Mouse (Mus musculus): ENCODE results near the gene Gpm6b. TPM values are rescaled to one million over a fixed set of nuclear protein-coding genes. Genes with fewer than 3 reads are reported as not detected.

Gene Gpm6b
- polyA plus RNA-seq, 1 experiment from 2014 or later: 2.6 TPM

DNA sequence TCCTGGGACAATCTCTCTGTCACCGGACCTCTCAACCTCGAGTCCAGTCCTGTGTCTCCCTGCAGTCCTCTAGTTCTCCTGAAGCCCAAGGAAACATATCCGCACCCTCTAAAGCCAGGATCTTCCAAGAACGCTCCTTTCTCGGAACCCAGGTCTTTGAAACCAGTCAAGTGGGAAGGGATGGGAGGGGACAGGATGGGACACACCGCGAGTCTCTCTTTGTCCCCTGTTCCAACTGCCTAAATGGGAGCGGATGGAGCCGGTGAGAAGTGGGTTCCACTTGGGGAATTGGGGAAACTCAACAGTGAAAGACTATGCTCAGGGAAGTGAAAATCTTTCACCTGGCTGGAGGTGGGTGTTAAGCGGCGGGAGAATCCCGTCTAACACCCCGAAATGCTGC, 809 bp downstream of the Gpm6b start:
- Histone ChIP-seq H3K4me1 (no peaks in the 10 kb centered on the region), H3K27me3 (replicated peaks) (peaks cover 45% of the 10 kb centered on the region), H3K9me3 (replicated peaks) (no peaks in the 10 kb centered on the region), H3K4me3 (peak overlapping the region; percentile 42), H3K36me3 (no peaks in the 10 kb centered on the region), H3K9ac (no peak overlapping the region), H3K27ac (no peak overlapping the region), H3K4me2 (peak overlapping the region; percentile 72)
- no peak for ATAC-seq
- 17% methylated on average over 13 of the region's 13 CpGs for whole genome bisulfite sequencing (ENCODE audit: insufficient replicate concordance)

DNA sequence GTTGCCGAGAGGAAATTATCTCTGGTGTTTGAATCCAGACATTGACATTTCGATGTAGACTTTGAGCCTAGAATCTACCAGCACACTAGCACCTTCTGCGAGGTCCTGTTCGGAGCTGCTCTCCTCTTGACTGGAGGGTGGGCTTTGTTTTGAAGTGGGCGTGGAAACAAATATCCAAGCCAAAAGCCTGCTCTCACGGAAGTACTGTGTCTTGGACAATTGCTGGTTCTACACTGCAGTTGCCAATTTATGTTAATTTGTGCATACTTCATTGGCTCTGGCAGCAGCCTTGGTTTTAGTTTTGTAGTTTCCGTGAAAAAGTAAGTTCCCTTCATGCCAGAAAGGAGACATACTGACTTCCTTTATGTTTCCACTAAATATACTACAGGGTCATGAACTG, 2.0 kb downstream of the Gpm6b start:
- H3K9me3 ChIP-seq (replicated peaks): no peaks in the 10 kb centered on the region
- no peaks in the 10 kb centered on the region for H3K4me1 ChIP-seq
- WGBS (ENCODE audit: insufficient replicate concordance): 64% methylated on average over 7 of the region's 7 CpGs
- no peak overlapping the region for H3K9ac ChIP-seq
- H3K27me3 ChIP-seq (replicated peaks): peaks cover 50% of the 10 kb centered on the region
- H3K27ac ChIP-seq: no peak overlapping the region
- H3K36me3 ChIP-seq: no peaks in the 10 kb centered on the region
- no peak overlapping the region for H3K4me3 ChIP-seq
- H3K4me2 ChIP-seq: no peak overlapping the region
- ATAC-seq: no peak

DNA sequence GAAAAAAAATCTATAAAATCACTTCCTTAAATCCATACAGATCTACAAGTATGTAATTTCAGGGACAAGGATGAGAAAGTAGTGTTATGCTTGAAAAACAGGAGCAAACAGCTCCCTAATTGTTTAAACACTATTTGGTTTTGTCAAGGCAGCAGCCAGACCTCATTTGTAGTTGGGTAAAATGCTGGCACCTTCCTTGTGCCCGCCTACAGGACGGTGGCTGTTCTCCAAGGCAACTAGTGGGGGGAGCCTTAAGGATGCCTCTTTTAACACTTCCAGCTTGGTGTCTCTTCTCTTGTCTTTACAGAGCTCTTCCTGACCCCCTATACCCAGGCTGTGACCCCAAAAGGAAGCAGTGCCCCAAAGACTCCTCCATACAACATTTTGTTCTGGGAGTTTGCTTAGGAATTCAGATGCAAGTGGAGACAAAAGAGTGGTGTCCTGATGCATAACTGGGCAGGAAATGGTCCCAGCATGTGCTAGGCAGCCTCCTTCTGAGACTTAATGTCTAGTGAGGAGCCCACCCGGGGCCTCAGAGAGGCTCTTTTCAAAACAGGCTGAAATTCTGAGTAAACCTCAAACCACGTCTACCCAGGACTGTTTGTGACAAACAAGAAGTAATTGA, 4.7 kb downstream of the Gpm6b start:
- peaks cover 39% of the 10 kb centered on the region for H3K27me3 ChIP-seq (replicated peaks)
- H3K9me3 ChIP-seq (replicated peaks): no peaks in the 10 kb centered on the region
- no peak for ATAC-seq
- H3K4me1 ChIP-seq: no peaks in the 10 kb centered on the region
- H3K4me3 ChIP-seq: no peak overlapping the region
- no peaks in the 10 kb centered on the region for H3K36me3 ChIP-seq
- H3K9ac ChIP-seq: no peak overlapping the region
- WGBS (ENCODE audit: insufficient replicate concordance): 44% methylated on average over 4 of the region's 4 CpGs
- H3K27ac ChIP-seq: no peak overlapping the region
- H3K4me2 ChIP-seq: no peak overlapping the region

DNA sequence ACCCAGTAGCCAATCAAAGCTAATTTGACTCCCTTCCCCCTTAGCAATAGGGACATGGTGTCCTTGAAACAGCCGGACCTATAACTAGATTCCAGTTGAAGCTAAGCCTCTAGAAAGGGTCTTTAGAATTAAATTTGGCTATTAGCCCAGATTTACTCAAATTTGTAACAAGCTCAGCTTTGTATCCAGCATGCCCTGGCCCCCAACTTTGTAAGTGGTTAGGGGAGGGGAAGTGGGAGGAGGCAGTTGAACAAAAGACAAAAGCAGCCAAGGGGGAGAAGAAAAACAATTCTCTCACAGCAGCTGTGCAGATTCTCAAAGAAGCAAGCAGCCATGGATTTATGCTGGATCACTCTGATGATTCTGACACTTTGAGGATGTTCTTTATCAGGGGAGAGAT, 32.8 kb downstream of the Gpm6b start:
- Histone ChIP-seq H3K4me2 (no peak overlapping the region), H3K4me1 (no peaks in the 10 kb centered on the region), H3K27ac (no peak overlapping the region), H3K4me3 (no peak overlapping the region), H3K27me3 (replicated peaks) (no peaks in the 10 kb centered on the region), H3K9me3 (replicated peaks) (no peaks in the 10 kb centered on the region), H3K36me3 (no peaks in the 10 kb centered on the region), H3K9ac (no peak overlapping the region)
- ATAC-seq: no peak
- 59% methylated on average over 1 of the region's 1 CpGs for WGBS (ENCODE audit: insufficient replicate concordance)

- Histone ChIP-seq H3K36me3 (no peaks in the 10 kb centered on the region), H3K4me1 (no peaks in the 10 kb centered on the region), H3K9ac (no peak overlapping the region), H3K27ac (no peak overlapping the region), H3K4me2 (no peak overlapping the region), H3K9me3 (replicated peaks) (no peaks in the 10 kb centered on the region), H3K27me3 (replicated peaks) (no peaks in the 10 kb centered on the region; the same call in 1 of the 2 replicates), H3K4me3 (no peak overlapping the region)
- WGBS (ENCODE audit: insufficient replicate concordance): 83% methylated on average over 6 of the region's 6 CpGs
- ATAC-seq: no peak
These were observed 33.9 kb downstream of the Gpm6b start for GRCm38 (mm10) chrX:166272646-166273045.

DNA sequence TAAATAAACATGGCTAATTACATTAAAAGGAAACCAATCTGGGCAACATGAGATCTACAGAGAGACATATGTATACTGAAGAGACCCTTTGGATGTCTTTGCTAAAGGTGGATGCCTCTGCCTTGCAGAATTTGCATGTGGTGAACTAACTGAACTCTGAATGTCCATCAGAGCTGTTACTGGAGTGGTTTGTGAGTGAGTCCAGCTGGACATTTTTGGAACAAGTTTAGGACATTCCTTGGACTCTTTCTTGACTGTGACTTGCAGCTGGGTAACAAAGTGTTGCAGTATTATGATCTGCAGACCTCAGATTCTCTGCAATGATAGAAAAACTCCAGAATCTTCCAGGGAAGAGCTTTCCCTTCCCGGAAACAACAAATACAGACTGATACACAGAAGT, 41.1 kb downstream of the Gpm6b start:
- ATAC-seq: no peak
- H3K27ac ChIP-seq: no peak overlapping the region
- 76% methylated on average over 1 of the region's 1 CpGs for WGBS (ENCODE audit: insufficient replicate concordance)

GRCm38 (mm10) chrX:166286760-166287483, 48.2 kb downstream of the Gpm6b start:
- Histone ChIP-seq H3K4me2 (no peak overlapping the region), H3K27me3 (replicated peaks) (peaks cover 12% of the 10 kb centered on the region), H3K27ac (no peak overlapping the region), H3K9ac (no peak overlapping the region), H3K36me3 (no peaks in the 10 kb centered on the region), H3K4me1 (no peaks in the 10 kb centered on the region), H3K4me3 (no peak overlapping the region), H3K9me3 (replicated peaks) (no peaks in the 10 kb centered on the region)
- ATAC-seq: no peak
- WGBS (ENCODE audit: insufficient replicate concordance): 62% methylated on average over 9 of the region's 9 CpGs

More for the DNA sequence above, 41.1 kb downstream of the Gpm6b start:
- H3K9ac ChIP-seq: no peak overlapping the region
- no peak overlapping the region for H3K4me3 ChIP-seq
- no peak overlapping the region for H3K4me2 ChIP-seq
- H3K9me3 ChIP-seq (replicated peaks): no peaks in the 10 kb centered on the region
- H3K4me1 ChIP-seq: no peaks in the 10 kb centered on the region
- H3K27me3 ChIP-seq (replicated peaks): no peaks in the 10 kb centered on the region; the same call in 1 of the 2 replicates
- no peaks in the 10 kb centered on the region for H3K36me3 ChIP-seq

GRCm38 (mm10) chrX:166291266-166291665, 52.6 kb downstream of the Gpm6b start:
- Histone ChIP-seq H3K9me3 (replicated peaks) (no peaks in the 10 kb centered on the region), H3K9ac (no peak overlapping the region), H3K27ac (no peak overlapping the region), H3K36me3 (no peaks in the 10 kb centered on the region), H3K27me3 (replicated peaks) (peaks cover 12% of the 10 kb centered on the region), H3K4me3 (no peak overlapping the region), H3K4me1 (no peaks in the 10 kb centered on the region), H3K4me2 (no peak overlapping the region)
- WGBS (ENCODE audit: insufficient replicate concordance): 41% methylated on average over 3 of the region's 3 CpGs
- ATAC-seq: no peak

- 79% methylated on average over 3 of the region's 3 CpGs for WGBS (ENCODE audit: insufficient replicate concordance)
- H3K9ac ChIP-seq: no peak overlapping the region
- H3K27ac ChIP-seq: no peak overlapping the region
- H3K4me2 ChIP-seq: no peak overlapping the region
- no peaks in the 10 kb centered on the region for H3K36me3 ChIP-seq
- no peak overlapping the region for H3K4me3 ChIP-seq
- H3K4me1 ChIP-seq: no peaks in the 10 kb centered on the region
- H3K27me3 ChIP-seq (replicated peaks): peaks cover 9% of the 10 kb centered on the region
- no peak for ATAC-seq
- H3K9me3 ChIP-seq (replicated peaks): no peaks in the 10 kb centered on the region
These were observed 54.8 kb downstream of the Gpm6b start for GRCm38 (mm10) chrX:166293465-166293864.

DNA sequence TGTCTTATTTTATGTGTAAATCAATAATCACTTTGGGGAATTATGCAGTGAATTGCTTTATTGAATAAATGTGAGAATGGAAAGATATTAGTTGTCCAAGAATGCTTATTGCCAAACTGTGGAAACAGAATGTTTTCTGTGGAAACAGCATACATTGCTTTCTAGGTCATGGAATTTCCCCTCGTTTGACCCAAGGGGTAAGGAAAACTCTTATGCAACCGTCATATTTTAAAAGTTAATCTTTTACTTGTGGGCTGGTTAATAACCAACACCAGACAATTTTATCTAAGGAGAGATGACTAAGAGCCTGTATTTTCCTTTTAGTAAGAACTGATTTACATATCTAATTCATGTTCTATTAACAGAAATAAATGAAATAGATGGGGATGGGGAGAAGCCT, 64.1 kb downstream of the Gpm6b start:
- no peak for ATAC-seq
- Histone ChIP-seq H3K9me3 (replicated peaks) (no peaks in the 10 kb centered on the region), H3K9ac (no peak overlapping the region), H3K27me3 (replicated peaks) (0 out of 2 replicates have a peak, but pooled peaks cover 9% of the 10 kb centered on the region), H3K4me3 (no peak overlapping the region), H3K4me2 (no peak overlapping the region), H3K27ac (no peak overlapping the region), H3K36me3 (no peaks in the 10 kb centered on the region), H3K4me1 (no peaks in the 10 kb centered on the region)
- 49% methylated on average over 2 of the region's 2 CpGs for WGBS (ENCODE audit: insufficient replicate concordance)

- 56% methylated on average over 2 of the region's 2 CpGs for WGBS (ENCODE audit: insufficient replicate concordance)
- H3K9ac ChIP-seq: no peak overlapping the region
- ATAC-seq: no peak
- H3K9me3 ChIP-seq (replicated peaks): no peaks in the 10 kb centered on the region
- H3K4me2 ChIP-seq: no peak overlapping the region
- 0 out of 2 replicates have a peak, but pooled peaks cover 9% of the 10 kb centered on the region for H3K27me3 ChIP-seq (replicated peaks)
- H3K4me1 ChIP-seq: no peaks in the 10 kb centered on the region
- H3K27ac ChIP-seq: no peak overlapping the region
- H3K4me3 ChIP-seq: no peak overlapping the region
- no peaks in the 10 kb centered on the region for H3K36me3 ChIP-seq
These were observed 65.6 kb downstream of the Gpm6b start for GRCm38 (mm10) chrX:166304355-166304754.

GRCm38 (mm10) chrX:166307437-166308222, 68.9 kb downstream of the Gpm6b start:
- WGBS (ENCODE audit: insufficient replicate concordance): 64% methylated on average over 7 of the region's 7 CpGs
- no peaks in the 10 kb centered on the region for H3K36me3 ChIP-seq
- no peaks in the 10 kb centered on the region for H3K9me3 ChIP-seq (replicated peaks)
- no peak overlapping the region for H3K4me2 ChIP-seq
- H3K9ac ChIP-seq: no peak overlapping the region
- no peak overlapping the region for H3K27ac ChIP-seq
- no peaks in the 10 kb centered on the region for H3K4me1 ChIP-seq
- H3K4me3 ChIP-seq: no peak overlapping the region
- no peaks in the 10 kb centered on the region for H3K27me3 ChIP-seq (replicated peaks)
- ATAC-seq: no peak

Data from liver, embryonic 12.5 days (tissue).